Mouse (Mus musculus): ENCODE results near the gene Nid2.

The Nid2 gene

GRCm38 (mm10) chr14:19744876-19745275 is 6.2 kb upstream of the Nid2 start:
- DNase-seq (ENCODE audit: low read depth), result no peak

GRCm38 (mm10) chr14:19746232-19746631 is 4.8 kb upstream of the Nid2 start:
- no peak for DNase-seq (ENCODE audit: low read depth)

GRCm38 (mm10) chr14:19746731-19747130 is 4.3 kb upstream of the Nid2 start:
- no peak for DNase-seq (ENCODE audit: low read depth)

DNA sequence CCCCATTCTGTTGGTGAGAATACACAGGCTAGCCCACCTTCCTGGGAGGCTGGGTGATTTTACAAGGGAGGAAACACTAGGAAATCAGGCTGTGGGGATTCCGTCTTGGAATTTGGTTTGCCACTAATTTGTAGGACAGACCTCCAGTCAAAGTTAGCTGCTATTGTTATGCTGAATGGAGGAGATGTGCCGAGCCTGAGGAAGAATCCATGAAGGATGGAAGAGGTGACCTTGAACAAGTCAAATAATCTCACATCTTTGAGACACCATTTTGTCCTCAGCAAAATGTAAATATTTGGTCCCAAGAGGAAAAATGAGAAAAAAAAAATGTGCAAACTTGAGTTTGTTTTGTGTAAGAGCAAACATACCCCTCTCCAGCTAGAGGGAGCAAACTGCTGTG is 1.3 kb upstream of the Nid2 start:
- no peak for DNase-seq (ENCODE audit: low read depth)

DNA sequence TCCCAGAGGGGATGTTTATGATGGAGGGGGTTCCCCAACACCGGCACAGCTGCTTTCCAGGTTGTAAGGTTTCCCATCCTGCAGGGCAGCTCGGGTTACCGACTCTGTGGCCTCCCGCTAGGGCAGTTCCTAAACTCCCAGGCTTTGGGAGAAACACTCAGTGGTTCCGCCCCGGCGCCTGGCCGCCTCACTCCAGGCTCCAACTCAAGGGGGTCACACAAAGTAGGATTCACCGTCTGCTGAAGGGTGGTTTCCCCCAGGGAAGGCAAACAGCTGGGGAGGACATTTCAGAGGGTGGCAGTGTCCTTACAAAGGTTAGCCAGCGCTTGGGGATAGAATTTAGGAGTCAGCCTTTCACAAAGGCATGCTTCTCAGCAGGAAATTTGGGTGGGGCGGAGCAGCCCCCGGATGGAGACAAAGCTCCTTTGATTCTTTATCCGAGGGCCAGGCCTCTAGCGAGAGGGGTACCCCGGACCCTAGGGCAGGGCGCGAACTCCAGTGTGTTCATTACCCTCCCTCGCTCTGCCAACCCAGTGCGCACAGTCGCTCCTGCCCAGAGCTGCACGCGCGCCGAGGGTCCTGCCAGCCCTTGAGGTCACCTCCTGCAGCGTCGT is 547 bp upstream of the Nid2 start:
- no peak for DNase-seq (ENCODE audit: low read depth)

DNA sequence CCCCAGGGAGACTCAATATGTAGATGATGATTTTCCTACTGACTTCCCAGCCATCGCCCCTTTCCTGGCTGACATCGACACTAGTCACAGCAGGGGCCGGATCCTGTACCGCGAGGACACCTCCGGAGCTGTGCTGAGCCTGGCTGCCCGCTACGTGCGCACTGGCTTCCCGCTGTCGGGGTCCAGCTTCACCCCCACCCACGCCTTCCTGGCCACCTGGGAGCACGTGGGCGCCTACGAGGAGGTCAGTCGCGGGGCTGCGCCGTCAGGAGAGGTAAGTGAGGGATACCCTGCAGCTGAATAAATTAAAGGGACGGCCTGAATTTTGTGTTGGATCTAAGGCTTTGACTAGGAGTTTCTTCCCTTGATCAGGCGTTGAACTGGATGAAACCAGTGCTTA is 1.2 kb downstream of the Nid2 start:
- DNase-seq (ENCODE audit: low read depth), result no peak

- DNase-seq (ENCODE audit: low read depth), result no peak
Observed at GRCm38 (mm10) chr14:19759277-19760193, 8.5 kb downstream of the Nid2 start.

- DNase-seq (ENCODE audit: low read depth), result no peak
Observed at GRCm38 (mm10) chr14:19760721-19761120, 9.7 kb downstream of the Nid2 start.

DNA sequence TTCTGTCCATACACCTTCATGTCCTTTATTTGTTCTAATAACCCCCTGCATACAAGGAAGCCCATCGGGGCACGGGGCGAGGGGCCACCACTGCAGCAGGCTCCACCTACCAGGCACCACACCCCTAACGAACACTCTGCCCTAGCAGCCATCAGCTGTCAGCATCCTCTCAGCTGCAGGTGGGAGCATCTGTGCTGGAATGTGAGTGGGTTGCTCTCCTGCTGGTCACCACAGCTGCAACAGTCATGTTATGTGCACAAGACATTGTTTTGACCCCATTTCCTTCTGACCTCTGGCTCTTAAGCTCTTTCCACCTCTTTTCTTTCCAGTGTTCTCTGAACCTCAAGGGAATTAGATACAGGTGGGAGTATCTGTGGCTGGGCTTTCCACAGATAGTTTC is 10.9 kb downstream of the Nid2 start:
- DNase-seq (ENCODE audit: low read depth), result no peak

DNA sequence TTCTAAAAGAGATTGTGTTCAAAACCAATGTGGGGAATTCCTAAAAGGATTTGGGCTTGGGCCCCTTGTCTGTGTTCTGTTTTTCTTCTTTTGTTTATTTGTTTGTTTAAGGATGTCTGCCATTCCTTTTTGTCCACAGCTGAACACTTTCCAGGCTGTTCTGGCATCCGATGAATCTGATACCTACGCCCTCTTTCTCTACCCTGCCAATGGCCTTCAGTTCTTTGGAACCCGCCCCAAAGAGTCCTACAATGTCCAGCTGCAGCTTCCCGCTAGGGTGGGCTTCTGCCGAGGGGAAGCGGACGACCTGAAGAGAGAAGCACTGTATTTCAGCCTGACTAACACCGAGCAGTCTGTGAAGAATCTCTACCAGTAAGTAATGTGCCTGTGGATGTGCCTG is 12.5 kb downstream of the Nid2 start:
- no peak for DNase-seq (ENCODE audit: low read depth)

DNA sequence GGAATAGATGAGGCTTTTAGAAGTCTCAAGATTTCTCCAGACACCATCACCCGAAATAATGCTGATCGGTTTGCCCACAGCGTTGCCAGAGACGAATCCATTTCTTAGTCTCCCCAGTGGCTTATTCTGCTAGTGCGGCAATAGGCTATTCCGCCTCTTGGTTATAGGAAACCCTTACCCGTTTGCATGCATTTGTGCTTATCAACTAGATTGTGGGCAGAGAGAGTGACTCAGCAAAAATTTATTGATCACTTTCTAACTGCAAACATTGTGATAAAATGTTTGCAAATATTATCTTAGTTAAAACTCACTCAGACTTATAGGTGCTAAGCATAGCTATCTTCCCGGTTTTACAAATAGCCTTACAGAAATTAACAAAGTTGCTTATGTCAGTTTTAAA is 13.3 kb downstream of the Nid2 start:
- DNase-seq (ENCODE audit: low read depth), result no peak

- no peak for DNase-seq (ENCODE audit: low read depth)
Observed at GRCm38 (mm10) chr14:19765539-19766379, 14.7 kb downstream of the Nid2 start.

DNA sequence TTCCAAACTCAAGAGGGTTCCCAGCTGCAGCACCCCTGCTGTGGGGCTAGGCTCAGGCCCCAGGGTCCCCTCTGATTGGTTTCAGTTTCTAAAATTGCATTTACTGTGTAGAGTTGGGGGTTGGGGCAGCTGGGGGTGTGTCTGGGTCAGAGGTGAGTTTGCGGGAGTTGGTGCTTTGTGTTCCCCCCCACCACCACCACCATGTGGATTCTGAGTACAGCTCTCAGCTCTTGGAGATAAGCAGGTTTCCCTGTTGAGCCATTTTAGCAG is 15.2 kb downstream of the Nid2 start:
- no peak for DNase-seq (ENCODE audit: low read depth)

DNA sequence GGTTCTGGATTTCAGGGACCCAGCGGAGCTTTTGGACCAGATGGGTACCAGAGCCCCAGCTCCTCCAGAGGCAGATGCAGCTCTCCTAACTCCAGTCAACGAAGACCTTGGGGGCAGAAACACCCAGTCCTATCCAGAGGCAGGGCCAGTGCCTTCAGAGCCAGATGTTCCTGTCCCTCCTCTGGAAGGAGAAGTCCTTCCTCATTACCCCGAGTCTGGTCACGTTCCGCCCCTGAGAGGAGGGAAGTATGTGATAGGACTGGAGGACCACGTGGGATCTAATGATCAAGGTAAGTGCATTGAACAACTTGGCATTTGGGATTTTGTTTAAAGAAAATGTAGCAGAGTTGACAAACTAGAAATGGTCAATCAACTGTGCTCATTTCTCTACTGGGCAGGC is 17.6 kb downstream of the Nid2 start:
- DNase-seq (ENCODE audit: low read depth), result no peak

DNA sequence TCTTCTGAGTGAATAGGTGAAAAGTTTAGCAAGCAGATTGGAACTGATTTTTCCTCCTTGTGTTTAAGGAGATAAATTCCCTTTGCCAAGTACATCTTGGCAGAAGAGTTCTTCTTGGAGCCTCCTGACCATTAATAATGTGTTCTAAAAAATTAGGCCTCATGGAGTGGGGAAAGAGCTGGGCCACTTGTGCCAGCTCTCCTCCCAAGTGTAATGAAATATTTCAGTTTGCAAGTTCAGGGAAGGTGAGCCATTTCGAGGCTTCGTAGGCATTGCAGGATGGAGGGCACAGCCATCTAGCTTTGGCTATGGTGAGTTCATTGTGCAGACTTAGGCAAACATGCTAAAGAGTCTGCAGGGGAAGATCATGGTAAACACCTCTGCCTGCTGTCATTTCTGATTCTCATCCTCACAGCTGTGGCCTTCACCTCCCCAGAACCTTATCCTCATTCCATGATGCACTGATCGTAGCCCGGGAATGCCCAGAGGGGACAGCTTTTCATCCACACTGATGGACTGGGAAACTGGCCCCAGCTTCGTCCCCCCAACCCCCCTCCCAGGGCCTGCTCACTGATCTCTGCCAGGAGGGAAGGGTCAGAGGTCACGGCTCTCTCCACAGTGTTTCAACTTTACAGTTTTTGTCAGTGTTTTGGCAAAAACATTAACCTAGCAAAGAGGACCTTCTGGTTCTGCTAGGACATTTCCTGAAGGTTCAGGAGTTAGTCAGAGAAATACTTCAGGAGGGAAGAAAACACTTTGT is 18.6 kb downstream of the Nid2 start:
- DNase-seq (ENCODE audit: low read depth), result no peak

DNA sequence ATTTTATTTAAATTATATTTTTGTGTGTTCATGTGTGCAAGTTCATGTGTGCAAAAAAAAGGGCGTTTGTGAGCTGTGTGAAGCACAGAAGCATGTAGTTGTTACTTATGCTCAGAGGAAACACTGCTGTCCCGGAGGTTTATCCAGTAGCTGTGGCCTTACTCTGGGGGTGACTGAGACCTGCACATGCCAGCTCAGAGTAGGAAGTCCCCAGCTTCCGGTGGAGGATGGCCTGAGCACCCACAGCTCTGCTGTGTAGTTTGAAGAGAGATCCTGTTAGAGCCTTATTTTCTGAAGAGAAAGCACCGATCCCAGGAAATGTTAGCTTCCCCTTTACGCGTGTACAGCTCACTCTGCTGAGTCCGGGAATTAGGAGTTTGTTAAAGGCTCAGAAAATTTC is 20.1 kb downstream of the Nid2 start:
- DNase-seq (ENCODE audit: low read depth), result no peak

GRCm38 (mm10) chr14:19774036-19774628 is 23.1 kb downstream of the Nid2 start:
- no peak for DNase-seq (ENCODE audit: low read depth)

DNA sequence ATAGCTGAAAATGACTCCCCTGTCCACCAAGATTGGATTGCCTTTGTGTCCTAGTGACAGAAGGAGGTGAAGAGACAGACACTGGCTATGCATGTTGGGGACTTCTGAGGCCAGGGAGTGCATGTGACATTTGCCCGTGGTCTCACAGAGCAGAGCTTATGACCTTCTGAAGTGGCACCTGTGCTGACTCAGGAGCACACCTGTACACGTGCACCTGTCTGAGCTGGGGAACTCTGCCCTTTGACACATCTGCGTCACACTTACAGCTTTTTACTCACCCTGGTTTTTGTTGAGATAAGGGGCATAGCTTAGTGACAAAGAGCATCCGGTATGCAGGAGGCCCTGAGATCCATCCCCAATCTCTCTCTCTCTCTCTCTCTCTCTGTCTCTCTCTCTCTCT is 24.4 kb downstream of the Nid2 start:
- no peak for DNase-seq (ENCODE audit: low read depth)

DNA sequence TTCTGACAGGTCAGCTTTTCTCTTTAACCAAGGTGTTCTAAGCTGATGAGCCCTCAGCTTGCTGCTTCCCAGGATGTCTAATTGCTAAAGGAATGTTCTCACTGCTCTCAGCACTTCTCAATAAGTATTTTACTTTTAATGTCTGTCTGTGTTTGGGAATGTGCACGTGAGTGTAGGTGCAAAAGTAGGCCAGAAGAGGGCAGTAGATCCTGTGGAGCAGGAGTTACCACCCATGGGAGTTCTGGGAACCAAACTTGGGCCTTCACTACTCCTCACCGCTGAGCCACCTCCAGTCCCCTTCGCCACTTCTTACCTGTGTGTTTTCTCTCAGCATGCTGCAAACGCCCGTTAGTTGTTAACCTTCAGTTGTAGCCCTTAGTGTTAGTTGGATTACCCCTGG is 25.1 kb downstream of the Nid2 start:
- no peak for DNase-seq (ENCODE audit: low read depth)

DNA sequence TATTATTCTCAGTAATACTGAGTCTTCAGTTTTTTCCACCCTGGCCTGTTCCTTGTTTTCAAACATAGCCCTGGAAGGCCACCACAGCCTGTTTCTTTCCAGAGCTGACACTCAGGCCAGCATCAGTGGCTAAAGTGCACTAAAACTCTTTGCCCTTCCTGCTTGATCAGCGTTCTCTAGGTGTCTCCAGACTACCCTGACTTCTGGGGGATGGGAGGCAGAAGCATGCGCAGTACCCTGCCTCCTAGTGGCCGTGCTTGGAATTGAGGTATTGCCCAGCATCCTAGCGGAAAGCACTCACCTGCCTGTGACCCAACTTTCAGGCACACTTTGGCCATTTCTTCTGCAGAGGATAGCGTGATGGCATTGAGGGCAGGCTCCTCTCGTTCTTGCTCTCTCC is 25.8 kb downstream of the Nid2 start:
- peak; percentile 16 for DNase-seq (ENCODE audit: low read depth)

DNA sequence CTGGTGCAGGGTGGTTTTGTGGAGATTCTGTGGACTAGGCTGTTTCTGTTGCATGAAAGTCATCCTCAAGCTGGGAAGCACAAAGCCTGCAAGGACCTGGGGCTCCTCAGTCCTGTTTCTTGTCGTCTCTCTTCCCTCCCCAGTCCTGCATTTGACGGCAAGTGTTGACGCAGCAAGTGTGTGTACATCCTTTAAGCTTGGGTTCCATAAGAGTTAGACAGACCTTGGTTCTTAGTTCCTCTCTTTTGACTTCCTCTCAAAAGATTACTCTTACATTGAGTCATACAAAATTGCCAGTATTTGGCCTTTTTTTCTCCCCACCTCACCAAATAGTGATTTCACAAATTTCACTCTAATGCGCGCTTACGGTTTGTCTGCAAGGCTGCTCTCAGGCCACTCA is 26.3 kb downstream of the Nid2 start:
- no peak for DNase-seq (ENCODE audit: low read depth)

GRCm38 (mm10) chr14:19777945-19778344 is 26.9 kb downstream of the Nid2 start:
- no peak for DNase-seq (ENCODE audit: low read depth)

Data from naive thymus-derived CD4-positive, alpha-beta T cell, adult 2 months (primary cell).